Mouse (Mus musculus): Measurements from ENCODE around the gene Dpf3. TPM values are rescaled to one million over a fixed set of nuclear protein-coding genes. Genes with fewer than 3 reads are reported as not detected.
A peak's percentile ranks its signal among the peaks of the same experiment; 100 is the strongest.

Dpf3 gene
- polyA plus RNA-seq, 1 experiment = 4.0 TPM

DNA sequence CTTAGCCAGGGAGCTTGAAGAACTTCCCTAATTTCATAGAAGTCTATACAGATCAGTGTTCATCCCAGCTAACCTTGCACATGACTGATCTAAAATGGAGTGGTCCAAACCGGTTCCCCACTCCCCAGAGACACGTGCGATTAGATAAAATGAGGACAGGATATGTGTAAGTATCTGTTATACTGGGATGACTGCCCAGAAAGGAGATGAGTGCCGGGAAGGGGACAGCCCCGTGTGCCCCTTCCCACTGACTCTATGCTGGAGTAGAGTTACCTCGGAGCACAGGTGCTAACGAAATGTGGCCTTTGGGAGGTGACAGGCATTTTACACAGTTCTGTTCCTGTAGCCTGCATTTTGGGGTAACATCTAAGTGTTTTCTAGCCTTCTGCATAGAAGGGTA is 15.8 kb downstream of the Dpf3 start:
- 75% methylated on average over 7 of the region's 7 CpGs for WGBS
- Histone ChIP-seq H3K4me1 (ENCODE audit: control insufficient read depth, insufficient read depth, low read length) (no peaks in the 10 kb centered on the region), H3K27ac (ENCODE audit: insufficient read depth, low read depth, low read length) (no peak overlapping the region), H3K4me3 (ENCODE audit: insufficient read depth, low read depth, low read length) (no peak overlapping the region), H3K27me3 (replicated peaks; ENCODE audit: control insufficient read depth, insufficient read depth, low read length) (no peaks in the 10 kb centered on the region), H3K36me3 (ENCODE audit: control insufficient read depth, insufficient read depth, low read length) (no peaks in the 10 kb centered on the region)
- no peak for DNase-seq
- TF ChIP-seq POLR2A (IDR thresholded peaks at IDR 0.05; ENCODE audit: low read depth, low read length) (no peak), CTCF (conservative IDR thresholded peaks at IDR 0.05; ENCODE audit: insufficient read depth, insufficient read length, low read depth, low read length) (no peak)

DNA sequence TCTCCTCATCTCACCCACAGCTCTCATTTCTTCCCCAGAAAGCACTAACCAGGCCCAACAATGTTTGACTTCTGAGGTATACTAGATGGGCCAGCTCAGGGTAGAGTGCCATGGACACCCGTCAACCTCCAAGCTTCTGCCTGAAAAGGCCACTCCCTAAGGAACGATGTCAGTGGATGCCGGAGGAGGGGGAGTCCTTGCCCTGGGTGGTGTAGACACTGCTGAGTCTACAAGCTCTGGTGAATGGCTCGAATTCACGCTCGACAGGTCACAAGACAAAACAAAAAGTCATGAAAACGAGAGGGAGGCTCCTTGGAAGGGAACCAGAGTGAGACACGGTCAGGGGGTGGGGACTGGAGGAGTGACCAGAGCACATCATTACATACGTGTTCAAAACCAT is 17.4 kb downstream of the Dpf3 start:
- WGBS = 43% methylated on average over 9 of the region's 9 CpGs

GRCm38 (mm10) chr12:83466508-83467430 is 20.7 kb downstream of the Dpf3 start:
- TF ChIP-seq CTCF (conservative IDR thresholded peaks at IDR 0.05; ENCODE audit: insufficient read depth, insufficient read length, low read depth, low read length) (no peak), POLR2A (IDR thresholded peaks at IDR 0.05; ENCODE audit: low read depth, low read length) (no peak)
- 22% methylated on average over 6 of the region's 6 CpGs for WGBS
- Histone ChIP-seq H3K36me3 (ENCODE audit: control insufficient read depth, insufficient read depth, low read length) (no peaks in the 10 kb centered on the region), H3K27me3 (replicated peaks; ENCODE audit: control insufficient read depth, insufficient read depth, low read length) (no peaks in the 10 kb centered on the region), H3K4me3 (ENCODE audit: insufficient read depth, low read depth, low read length) (no peak overlapping the region), H3K27ac (ENCODE audit: insufficient read depth, low read depth, low read length) (no peak overlapping the region), H3K4me1 (ENCODE audit: control insufficient read depth, insufficient read depth, low read length) (peaks cover 13% of the 10 kb centered on the region; the same call in 1 of the 2 replicates)
- DNase-seq = peak; percentile 78

More for the DNA sequence above, 17.4 kb downstream of the Dpf3 start:
- H3K4me3 ChIP-seq (ENCODE audit: insufficient read depth, low read depth, low read length) = no peak overlapping the region
- TF ChIP-seq POLR2A (IDR thresholded peaks at IDR 0.05; ENCODE audit: low read depth, low read length) (no peak), CTCF (conservative IDR thresholded peaks at IDR 0.05; ENCODE audit: insufficient read depth, insufficient read length, low read depth, low read length) (no peak)
- H3K27ac ChIP-seq (ENCODE audit: insufficient read depth, low read depth, low read length) = no peak overlapping the region
- H3K36me3 ChIP-seq (ENCODE audit: control insufficient read depth, insufficient read depth, low read length) = no peaks in the 10 kb centered on the region
- peaks cover 13% of the 10 kb centered on the region; the same call in 1 of the 2 replicates for H3K4me1 ChIP-seq (ENCODE audit: control insufficient read depth, insufficient read depth, low read length)
- H3K27me3 ChIP-seq (replicated peaks; ENCODE audit: control insufficient read depth, insufficient read depth, low read length) = no peaks in the 10 kb centered on the region
- DNase-seq = peak; percentile 33

DNA sequence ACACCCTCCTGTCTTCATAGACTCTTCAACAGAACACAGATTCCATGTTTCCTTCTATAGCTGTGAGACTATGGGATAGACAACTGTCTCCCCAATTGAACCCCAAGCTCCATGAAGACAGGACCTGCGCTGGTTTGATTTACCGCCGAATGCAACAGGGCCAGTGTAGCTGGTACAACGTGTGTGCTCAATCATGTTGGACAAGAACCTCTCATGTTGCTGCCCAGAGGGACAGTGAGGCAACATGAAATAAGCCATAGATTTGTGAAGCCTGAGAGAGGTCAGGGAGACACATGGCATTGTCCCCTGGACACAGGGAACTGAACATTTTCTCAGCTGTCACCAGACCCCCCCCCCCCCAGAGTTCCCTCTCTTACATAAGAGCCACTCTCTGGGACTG is 21.5 kb downstream of the Dpf3 start:
- TF ChIP-seq CTCF (conservative IDR thresholded peaks at IDR 0.05; ENCODE audit: insufficient read depth, insufficient read length, low read depth, low read length) (no peak), POLR2A (IDR thresholded peaks at IDR 0.05; ENCODE audit: low read depth, low read length) (no peak)
- no peak for DNase-seq
- no peak overlapping the region for H3K27ac ChIP-seq (ENCODE audit: insufficient read depth, low read depth, low read length)
- no peaks in the 10 kb centered on the region for H3K36me3 ChIP-seq (ENCODE audit: control insufficient read depth, insufficient read depth, low read length)
- no peak overlapping the region for H3K4me3 ChIP-seq (ENCODE audit: insufficient read depth, low read depth, low read length)
- WGBS = 72% methylated on average over 4 of the region's 4 CpGs
- peaks cover 13% of the 10 kb centered on the region; the same call in 1 of the 2 replicates for H3K4me1 ChIP-seq (ENCODE audit: control insufficient read depth, insufficient read depth, low read length)
- H3K27me3 ChIP-seq (replicated peaks; ENCODE audit: control insufficient read depth, insufficient read depth, low read length) = no peaks in the 10 kb centered on the region

- no peak for DNase-seq
- no peak for TF ChIP-seq CTCF (conservative IDR thresholded peaks at IDR 0.05; ENCODE audit: insufficient read depth, insufficient read length, low read depth, low read length)
- peaks cover 5% of the 10 kb centered on the region; the same call in 1 of the 2 replicates for H3K4me1 ChIP-seq (ENCODE audit: control insufficient read depth, insufficient read depth, low read length)
- no peak overlapping the region for H3K27ac ChIP-seq (ENCODE audit: insufficient read depth, low read depth, low read length)
- WGBS = 54% methylated on average over 3 of the region's 3 CpGs
- no peaks in the 10 kb centered on the region for H3K27me3 ChIP-seq (replicated peaks; ENCODE audit: control insufficient read depth, insufficient read depth, low read length)
- no peak overlapping the region for H3K4me3 ChIP-seq (ENCODE audit: insufficient read depth, low read depth, low read length)
- no peaks in the 10 kb centered on the region for H3K36me3 ChIP-seq (ENCODE audit: control insufficient read depth, insufficient read depth, low read length)
These were observed 27.2 kb downstream of the Dpf3 start for GRCm38 (mm10) chr12:83460272-83460671.

- Histone ChIP-seq H3K27me3 (replicated peaks; ENCODE audit: control insufficient read depth, insufficient read depth, low read length) (no peaks in the 10 kb centered on the region), H3K4me1 (ENCODE audit: control insufficient read depth, insufficient read depth, low read length) (peaks cover 17% of the 10 kb centered on the region; the same call in 1 of the 2 replicates), H3K36me3 (ENCODE audit: control insufficient read depth, insufficient read depth, low read length) (no peaks in the 10 kb centered on the region), H3K27ac (ENCODE audit: insufficient read depth, low read depth, low read length) (peak overlapping the region; percentile 12; the same call in 1 of the 2 replicates), H3K4me3 (ENCODE audit: insufficient read depth, low read depth, low read length) (no peak overlapping the region)
- peak; percentile 65 for DNase-seq
- TF ChIP-seq CTCF (conservative IDR thresholded peaks at IDR 0.05; ENCODE audit: insufficient read depth, insufficient read length, low read depth, low read length) (no peak), POLR2A (IDR thresholded peaks at IDR 0.05; ENCODE audit: low read depth, low read length) (no peak)
- 45% methylated on average over 5 of the region's 5 CpGs for WGBS
These were observed 32.7 kb downstream of the Dpf3 start for GRCm38 (mm10) chr12:83454697-83455321.

DNA sequence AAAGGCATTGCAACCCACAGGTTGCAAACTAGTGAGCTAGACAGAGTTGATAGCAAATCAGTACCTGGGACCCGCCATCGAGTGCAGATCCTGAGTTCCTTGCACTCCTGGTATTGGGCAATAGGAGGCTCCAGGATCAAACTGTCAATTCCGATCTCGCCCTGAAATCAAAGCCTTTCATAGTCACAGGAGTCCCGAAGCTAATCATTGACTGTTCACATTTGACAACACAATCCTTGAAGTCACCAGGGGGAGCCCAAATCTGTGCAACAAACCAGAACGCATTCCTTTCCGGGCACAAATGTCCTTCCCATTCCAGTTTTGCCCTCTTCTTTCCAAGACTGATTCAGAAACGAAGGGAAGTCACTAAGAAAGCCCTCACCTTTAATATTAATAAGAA is 35.7 kb downstream of the Dpf3 start:
- peak; percentile 68 for DNase-seq
- no peak overlapping the region for H3K27ac ChIP-seq (ENCODE audit: insufficient read depth, low read depth, low read length)
- TF ChIP-seq POLR2A (IDR thresholded peaks at IDR 0.05; ENCODE audit: low read depth, low read length) (no peak), CTCF (conservative IDR thresholded peaks at IDR 0.05; ENCODE audit: insufficient read depth, insufficient read length, low read depth, low read length) (peak; percentile 40)
- H3K4me3 ChIP-seq (ENCODE audit: insufficient read depth, low read depth, low read length) = no peak overlapping the region
- 30% methylated on average over 8 of the region's 8 CpGs for WGBS
- peaks cover 17% of the 10 kb centered on the region; the same call in 1 of the 2 replicates for H3K4me1 ChIP-seq (ENCODE audit: control insufficient read depth, insufficient read depth, low read length)
- H3K27me3 ChIP-seq (replicated peaks; ENCODE audit: control insufficient read depth, insufficient read depth, low read length) = no peaks in the 10 kb centered on the region
- H3K36me3 ChIP-seq (ENCODE audit: control insufficient read depth, insufficient read depth, low read length) = no peaks in the 10 kb centered on the region
